Mouse (Mus musculus) forebrain, embryonic 11.5 days (tissue): Measurements from ENCODE around the gene Slc5a10. TPM values are rescaled to one million over a fixed set of nuclear protein-coding genes. Genes with fewer than 3 reads are reported as not detected.
"Not testable (repeated sequence)": the region's sequence is repeated elsewhere in the genome, so short reads cannot be mapped to it uniquely, and the experiment has no call there.

Source experiments
- ATAC-seq: fragments of 200-750 bp; cut with Nextera tagmentation; replicated peaks from 2 replicates; pipeline ENCODE4 v1.8.0; 2017; ENCODE audit warnings: moderate TSS enrichment; ENCODE audit not compliant: low FRiP score
- DNase-seq: peaks from one replicate; pipeline ENCODE4 v3.0.0-alpha.2; 2017; ENCODE audit warnings: low spot score
- H3K27ac ChIP-seq: fragments of 300-500 bp; sonication (generic); 2 replicates; pipeline ENCODE4 v1.5.1; 2014; ENCODE audit warnings: low read depth, low read length
- H3K27me3 ChIP-seq: fragments of 300-500 bp; sonication (generic); 2 replicates; pipeline ENCODE4 v1.6.1; 2014; ENCODE audit warnings: mild to moderate bottlenecking, low read length, mixed read lengths; ENCODE audit not compliant: control insufficient read depth, insufficient read depth
- H3K36me3 ChIP-seq: fragments of 300-500 bp; sonication (generic); 2 replicates; pipeline ENCODE4 v1.6.1; 2014; ENCODE audit warnings: mild to moderate bottlenecking, low read length, moderate library complexity, mixed read lengths; ENCODE audit not compliant: control insufficient read depth, insufficient read depth
- H3K4me1 ChIP-seq: fragments of 300-500 bp; sonication (generic); replicated peaks from 2 replicates; pipeline ENCODE4 v1.6.1; 2014; ENCODE audit warnings: low read length, mixed read lengths; ENCODE audit not compliant: control insufficient read depth, insufficient read depth
- H3K4me2 ChIP-seq: fragments of 300-500 bp; sonication (generic); 2 replicates; pipeline ENCODE4 v1.6.1; 2014; ENCODE audit warnings: low read depth, mild to moderate bottlenecking, low read length, moderate library complexity, mixed read lengths; ENCODE audit not compliant: severe bottlenecking
- H3K4me3 ChIP-seq: fragments of 300-500 bp; sonication (generic); 2 replicates; pipeline ENCODE4 v1.5.1; 2014; ENCODE audit warnings: low read depth, low read length
- H3K9ac ChIP-seq: fragments of 300-500 bp; sonication (generic); 2 replicates; pipeline ENCODE4 v1.6.1; 2014; ENCODE audit warnings: low read length
- H3K9me3 ChIP-seq: fragments of 300-500 bp; sonication (generic); 2 replicates; pipeline ENCODE4 v1.6.1; 2016; ENCODE audit warnings: low read length, mixed read lengths; ENCODE audit not compliant: control insufficient read depth
- WGBS: fragments of 180-500 bp; shearing (Covaris S2); extraction: QIAGEN DNeasy Blood & Tissue Kit; methylation state at CpG from one replicate; pipeline ENCODE4 v1.1.7; 2014; 5-methylcytosine and 5-hydroxymethylcytosine counted together
- polyA plus RNA-seq: library from polyadenylated mRNA; unstranded; fragments of >200 nt; fragmentation: Nextera tagmentation; extraction: Ambion mirVana; gene quantifications from 2 replicates; pipeline ENCODE4 v1.2.1, GENCODE M21; 2014

Gene Slc5a10
- polyA plus RNA-seq, 1 experiment from 2014 or later = not detected

GRCm38 (mm10) chr11:61646499-61647039, 74.1 kb downstream of the Slc5a10 start:
- Histone ChIP-seq H3K27ac (no peak overlapping the region), H3K4me2 (no peak overlapping the region), H3K4me1 (no peaks in the 10 kb centered on the region), H3K27me3 (no peaks in the 10 kb centered on the region), H3K4me3 (no peak overlapping the region), H3K9ac (no peak overlapping the region), H3K9me3 (no peaks in the 10 kb centered on the region), H3K36me3 (no peaks in the 10 kb centered on the region)
- no peak for DNase-seq
- ATAC-seq = no peak
- 63% methylated on average over 2 of the region's 2 CpGs for WGBS

GRCm38 (mm10) chr11:61645357-61645857, 75.2 kb downstream of the Slc5a10 start:
- Histone ChIP-seq H3K27me3 (no peaks in the 10 kb centered on the region), H3K4me3 (no peak overlapping the region), H3K36me3 (no peaks in the 10 kb centered on the region), H3K9me3 (no peaks in the 10 kb centered on the region), H3K4me1 (no peaks in the 10 kb centered on the region), H3K27ac (no peak overlapping the region), H3K4me2 (no peak overlapping the region), H3K9ac (no peak overlapping the region)
- ATAC-seq = no peak
- WGBS = 79% methylated on average over 5 of the region's 5 CpGs
- DNase-seq = no peak

GRCm38 (mm10) chr11:61644576-61645326, 75.9 kb downstream of the Slc5a10 start:
- Histone ChIP-seq H3K27ac (no peak overlapping the region), H3K27me3 (no peaks in the 10 kb centered on the region), H3K4me2 (no peak overlapping the region), H3K4me3 (no peak overlapping the region), H3K4me1 (no peaks in the 10 kb centered on the region), H3K9me3 (no peaks in the 10 kb centered on the region), H3K36me3 (no peaks in the 10 kb centered on the region), H3K9ac (no peak overlapping the region)
- ATAC-seq = no peak
- 84% methylated on average over 11 of the region's 11 CpGs for WGBS
- no peak for DNase-seq

GRCm38 (mm10) chr11:61643184-61643961, 77.3 kb downstream of the Slc5a10 start:
- Histone ChIP-seq H3K4me2 (no peak overlapping the region), H3K4me1 (no peaks in the 10 kb centered on the region), H3K27me3 (no peaks in the 10 kb centered on the region), H3K4me3 (no peak overlapping the region), H3K9ac (no peak overlapping the region), H3K36me3 (no peaks in the 10 kb centered on the region), H3K9me3 (no peaks in the 10 kb centered on the region), H3K27ac (no peak overlapping the region)
- 85% methylated on average over 5 of the region's 5 CpGs for WGBS
- no peak for ATAC-seq
- DNase-seq = no peak

- Histone ChIP-seq H3K9me3 (no peaks in the 10 kb centered on the region), H3K4me3 (no peak overlapping the region), H3K27me3 (no peaks in the 10 kb centered on the region), H3K4me1 (no peaks in the 10 kb centered on the region), H3K4me2 (no peak overlapping the region), H3K27ac (no peak overlapping the region), H3K36me3 (no peaks in the 10 kb centered on the region), H3K9ac (no peak overlapping the region)
- 86% methylated on average over 7 of the region's 7 CpGs for WGBS
- ATAC-seq (no peak), DNase-seq (no peak)
Observed at GRCm38 (mm10) chr11:61642106-61642505, 78.5 kb downstream of the Slc5a10 start.

GRCm38 (mm10) chr11:61640585-61640984, 80.0 kb downstream of the Slc5a10 start:
- whole genome bisulfite sequencing = 92% methylated on average over 9 of the region's 9 CpGs

GRCm38 (mm10) chr11:61639601-61640177, 80.9 kb downstream of the Slc5a10 start:
- no peak overlapping the region for H3K9ac ChIP-seq
- H3K4me1 ChIP-seq = no peaks in the 10 kb centered on the region
- DNase-seq (no peak), ATAC-seq (no peak)
- H3K9me3 ChIP-seq = no peaks in the 10 kb centered on the region
- no peak overlapping the region for H3K4me3 ChIP-seq
- 90% methylated on average over 5 of the region's 6 CpGs for WGBS
- no peak overlapping the region for H3K27ac ChIP-seq
- H3K36me3 ChIP-seq = no peaks in the 10 kb centered on the region
- no peaks in the 10 kb centered on the region for H3K27me3 ChIP-seq
- no peak overlapping the region for H3K4me2 ChIP-seq

More at GRCm38 (mm10) chr11:61640585-61640984, 80.0 kb downstream of the Slc5a10 start:
- H3K4me3 ChIP-seq, H3K27me3 ChIP-seq, H3K4me2 ChIP-seq, H3K36me3 ChIP-seq, DNase-seq, H3K4me1 ChIP-seq, H3K9ac ChIP-seq, H3K9me3 ChIP-seq, ATAC-seq, H3K27ac ChIP-seq: not testable (repeated sequence)

GRCm38 (mm10) chr11:61638764-61639536, 81.7 kb downstream of the Slc5a10 start:
- Histone ChIP-seq H3K4me2 (no peak overlapping the region), H3K27me3 (no peaks in the 10 kb centered on the region), H3K4me3 (no peak overlapping the region), H3K9ac (no peak overlapping the region), H3K36me3 (no peaks in the 10 kb centered on the region), H3K27ac (no peak overlapping the region), H3K9me3 (no peaks in the 10 kb centered on the region), H3K4me1 (no peaks in the 10 kb centered on the region)
- no peak for ATAC-seq
- no peak for DNase-seq
- 78% methylated on average over 12 of the region's 12 CpGs for WGBS
